Mouse (Mus musculus): ENCODE measurements at regions not wholly inside any gene's neighbourhood (a gene's known extent, or its start where the extent isn't known, plus 50 kb on each side); places are given as distances from the start of the nearest gene placed in this dataset.

- DNase-seq (ENCODE audit: low spot score): no peak
These were observed 50.9 kb upstream of the Fstl1 start for GRCm38 (mm10) chr16:37725745-37726144.

- DNase-seq (ENCODE audit: low spot score): peak; percentile 30
These were observed 60.9 kb upstream of the Ndufb4 start for GRCm38 (mm10) chr16:37715173-37715572.

GRCm38 (mm10) chr16:37714276-37714675, 60.0 kb upstream of the Ndufb4 start:
- no peak for DNase-seq (ENCODE audit: low spot score)

- no peak for DNase-seq (ENCODE audit: low spot score)
These were observed 52.1 kb upstream of the Ndufb4 start for GRCm38 (mm10) chr16:37706242-37706923.

GRCm38 (mm10) chr16:37705209-37705608, 51.0 kb upstream of the Ndufb4 start:
- no peak for DNase-seq (ENCODE audit: low spot score)

GRCm38 (mm10) chr16:37704461-37705155, 50.4 kb upstream of the Ndufb4 start:
- DNase-seq (ENCODE audit: low spot score): peak; percentile 38

All from MN1 (cell line).